Mouse (Mus musculus) left cerebral cortex, adult 9 months (tissue): ENCODE data around the gene Zfp663.

ENCODE experiments used
- DNase-seq, 2 experiments: peaks; one replicate each; pipeline ENCODE4 v3.0.0; 2022; ENCODE audit warnings: low spot score in 2 of 2

Zfp663 gene

GRCm38 (mm10) chr2:165370348-165370747 lies 1.8 kb upstream of the Zfp663 start:
- no peak for DNase-seq

GRCm38 (mm10) chr2:165367868-165368439 lies 575 bp downstream of the Zfp663 start:
- DNase-seq, result no peak

- DNase-seq, result no peak
Measured at GRCm38 (mm10) chr2:165367047-165367520, 1.4 kb downstream of the Zfp663 start.

DNA sequence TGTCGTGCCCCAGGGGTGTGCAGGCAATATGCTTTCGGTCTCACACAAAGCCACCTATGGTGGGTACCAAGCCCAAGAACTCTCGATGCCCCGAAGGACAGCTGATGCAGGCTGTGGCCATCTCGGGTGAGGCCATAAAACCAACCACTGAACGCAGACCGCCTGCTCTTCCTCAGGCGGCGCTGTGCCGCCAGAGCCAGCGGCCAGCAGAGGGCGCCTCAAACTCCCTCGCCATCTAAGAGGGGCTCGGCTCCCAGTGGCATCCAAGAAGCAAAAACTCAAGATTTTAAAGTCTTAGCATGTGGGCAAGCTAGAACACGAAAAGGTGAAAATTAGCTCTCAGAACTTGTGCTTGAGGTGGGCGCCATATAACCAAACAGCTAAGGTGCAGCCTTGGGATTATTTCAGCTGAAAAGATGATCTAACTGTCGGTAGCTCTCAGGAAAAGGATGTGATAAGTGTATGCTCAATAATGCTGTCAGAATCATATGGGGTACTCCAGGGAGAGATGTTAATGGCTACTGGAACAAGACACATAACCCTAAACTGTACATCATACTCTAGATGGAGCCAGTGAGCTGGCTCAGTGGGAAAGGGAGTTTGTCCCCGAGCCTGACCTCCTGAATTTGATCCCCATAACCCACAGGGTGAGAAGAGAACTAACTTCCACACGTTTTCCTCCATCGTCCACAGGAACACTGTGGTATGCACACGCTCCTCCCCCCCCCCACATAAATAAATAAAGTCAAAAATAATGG lies 4.0 kb downstream of the Zfp663 start:
- peak in 1 of 2 experiments; percentile 44 for DNase-seq

DNA sequence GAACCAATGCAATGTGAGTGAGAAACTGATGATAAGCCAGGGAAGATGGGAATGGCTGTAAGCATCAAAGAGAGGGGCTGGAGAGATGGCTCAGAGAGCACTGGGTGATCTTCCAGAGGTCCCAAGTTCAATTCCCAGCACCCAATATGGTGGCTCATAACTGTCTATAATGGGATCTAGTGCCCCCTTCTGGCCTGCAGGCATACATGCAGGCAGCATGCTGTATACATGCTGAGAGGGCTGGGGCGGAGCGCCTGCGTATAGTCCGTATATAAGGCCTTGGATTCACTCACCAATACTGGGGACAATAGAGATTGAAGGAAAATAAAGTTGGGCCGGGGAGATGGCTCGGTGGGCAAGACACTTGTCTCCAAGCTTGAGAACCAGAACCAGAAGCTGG lies 5.2 kb downstream of the Zfp663 start:
- DNase-seq, result no peak

- peak in 1 of 2 experiments; percentile 59 for DNase-seq
Measured at GRCm38 (mm10) chr2:165360861-165361260, 7.7 kb downstream of the Zfp663 start.

GRCm38 (mm10) chr2:165351828-165352513 lies 16.6 kb downstream of the Zfp663 start:
- no peak for DNase-seq

- peak in 1 of 2 experiments; percentile 62 for DNase-seq
Measured at GRCm38 (mm10) chr2:165349466-165349865, 19.1 kb downstream of the Zfp663 start.

- DNase-seq, result no peak
Measured at GRCm38 (mm10) chr2:165346180-165346579, 22.3 kb downstream of the Zfp663 start.

GRCm38 (mm10) chr2:165337191-165337590 lies 31.3 kb downstream of the Zfp663 start:
- no peak for DNase-seq

DNA sequence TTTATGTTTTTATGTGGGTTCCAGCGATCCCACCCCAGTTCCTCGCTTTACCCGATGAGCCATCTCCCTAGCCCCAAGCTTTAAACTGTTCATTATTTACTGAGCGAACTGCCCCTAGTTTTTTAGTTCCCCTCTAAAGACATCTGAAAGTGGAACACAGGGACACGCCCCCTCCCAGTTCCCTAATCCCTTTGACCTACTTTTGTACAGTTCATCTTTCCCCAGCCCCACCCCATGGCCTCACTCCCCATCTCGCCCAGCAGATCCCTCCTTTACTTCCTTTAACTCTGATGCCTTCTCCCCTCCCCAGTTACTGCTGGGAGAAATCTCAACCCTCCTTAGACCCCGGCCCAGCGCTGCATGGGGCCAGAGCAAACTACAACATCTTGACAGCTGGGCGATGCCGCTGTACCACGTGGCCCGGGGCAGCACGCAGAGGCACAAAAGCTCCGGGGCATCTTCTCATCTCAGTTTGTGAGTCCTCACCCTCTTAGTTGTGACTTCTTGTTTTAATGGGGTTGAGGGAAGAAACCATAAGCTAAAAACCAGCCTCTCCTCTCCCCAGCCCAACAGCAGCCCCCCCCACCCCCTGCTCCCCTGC lies 35.8 kb downstream of the Zfp663 start:
- DNase-seq, result no peak

- DNase-seq, result no peak
Measured at GRCm38 (mm10) chr2:165329703-165330102, 38.8 kb downstream of the Zfp663 start.

GRCm38 (mm10) chr2:165328746-165329145 lies 39.8 kb downstream of the Zfp663 start:
- DNase-seq, result no peak

GRCm38 (mm10) chr2:165327386-165327785 lies 41.1 kb downstream of the Zfp663 start:
- DNase-seq, result no peak

- DNase-seq, result peak; percentile 98 to 99
Measured at GRCm38 (mm10) chr2:165326304-165327190, 42.0 kb downstream of the Zfp663 start, which contains the start of gene Elmo2. Gene Elmo2 (minus strand): TSS chr2:165326479.

GRCm38 (mm10) chr2:165325521-165326303 lies 42.8 kb downstream of the Zfp663 start:
- DNase-seq, result no peak

- DNase-seq, result no peak
Measured at GRCm38 (mm10) chr2:165323928-165324327, 44.6 kb downstream of the Zfp663 start.

DNA sequence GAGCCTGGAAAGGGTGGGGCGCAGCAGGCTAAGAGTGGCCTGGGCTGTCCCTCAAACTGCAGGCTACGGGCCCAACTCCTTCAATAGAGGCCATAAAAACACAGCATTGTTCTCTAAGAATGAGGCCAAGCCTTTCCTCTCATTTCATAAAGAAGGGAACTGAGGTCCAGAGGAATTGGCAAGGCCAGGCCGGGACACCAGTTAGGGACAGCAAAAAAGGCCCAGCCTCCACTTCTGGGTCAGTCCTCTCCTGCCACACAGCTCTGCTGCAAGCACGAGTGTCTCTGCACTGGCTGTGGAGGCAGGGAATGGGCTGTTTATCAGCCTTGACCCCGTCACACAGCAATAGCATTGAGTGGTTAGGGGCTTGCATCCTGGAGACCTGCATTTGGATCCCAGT lies 45.0 kb downstream of the Zfp663 start:
- DNase-seq, result no peak

- no peak for DNase-seq
Measured at GRCm38 (mm10) chr2:165321981-165322735, 46.4 kb downstream of the Zfp663 start.
